23 mouse cellular contexts compared by ENCODE assay signal in the genomic region with DNA sequence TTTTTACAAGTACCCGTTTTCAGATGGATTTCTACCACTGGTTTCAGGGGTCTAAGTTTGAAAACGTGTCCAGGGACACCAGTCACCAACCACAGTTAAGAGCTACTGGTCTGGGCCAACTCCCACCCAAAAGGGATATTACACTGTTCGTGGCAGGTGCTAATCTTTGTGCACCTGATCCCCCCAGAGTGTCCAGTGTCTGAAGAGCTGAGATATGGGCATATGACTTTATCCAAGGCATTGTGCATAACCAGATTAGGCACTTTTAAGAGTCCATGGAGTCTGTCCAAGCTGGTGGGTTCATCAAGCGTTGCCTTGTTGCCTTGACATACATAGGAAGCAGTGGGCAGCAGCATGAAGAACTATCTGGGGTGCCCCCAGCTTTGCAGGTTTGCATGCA.
DNase-seq lines count a peak whose midpoint lies in the region; ATAC-seq lines count a peak whose summit lies in the region.
"Had no signal": no experiment of that assay in that cellular context is flagged by ENCODE, and none has a peak within 500 bp of the region (broad histone marks: within the 10 kb centered on the region; RNA-seq: fewer than 3 reads in every experiment).

No protein-coding gene starts in this region.

- no peak overlapping the region for H3K9ac ChIP-seq in hindbrain, embryonic 13.5 days
- H3K9ac ChIP-seq in liver, embryonic 11.5 days (ENCODE audit: low read depth, low read length): no peak overlapping the region
- no peak overlapping the region for H3K9ac ChIP-seq in midbrain, embryonic 16.5 days (ENCODE audit: low read depth, low read length)
- H3K9ac ChIP-seq in midbrain, embryonic 11.5 days (ENCODE audit: low read length): no peak overlapping the region
- H3K9ac ChIP-seq: forebrain, embryonic 13.5 days; heart, embryonic 13.5 days; hindbrain, embryonic 14.5 days had no signal

- no peaks in the 10 kb centered on the region for H3K36me3 ChIP-seq in hindbrain, embryonic 13.5 days
- no peaks in the 10 kb centered on the region for H3K36me3 ChIP-seq in hindbrain, embryonic 10.5 days
- H3K36me3 ChIP-seq in liver, embryonic 11.5 days (ENCODE audit: control insufficient read depth, insufficient read depth, low read length): no peaks in the 10 kb centered on the region
- H3K36me3 ChIP-seq in midbrain, embryonic 16.5 days (ENCODE audit: control insufficient read depth, insufficient read depth, low read length): no peaks in the 10 kb centered on the region
- no peaks in the 10 kb centered on the region for H3K36me3 ChIP-seq in midbrain, embryonic 11.5 days (ENCODE audit: control insufficient read depth, insufficient read depth, low read length)
- H3K36me3 ChIP-seq: forebrain, embryonic 10.5 days had no signal

- H3K27ac ChIP-seq in hindbrain, embryonic 13.5 days: peak overlapping the region; percentile 15; the same call in 1 of the 2 replicates
- H3K27ac ChIP-seq in hindbrain, embryonic 10.5 days: no peak overlapping the region
- H3K27ac ChIP-seq in liver, embryonic 11.5 days (ENCODE audit: low read depth, low read length): no peak overlapping the region
- 0 out of 2 replicates have a peak overlapping the region, but pooled peaks have one; percentile 9 for H3K27ac ChIP-seq in midbrain, embryonic 16.5 days (ENCODE audit: low read length)
- no peak overlapping the region for H3K27ac ChIP-seq in midbrain, embryonic 11.5 days (ENCODE audit: low read depth, low read length)
- H3K27ac ChIP-seq: forebrain, embryonic 10.5 days; forebrain, embryonic 13.5 days; heart, embryonic 13.5 days; hindbrain, embryonic 14.5 days; hindbrain, postnatal 0 days had no signal

- DNase-seq in hindbrain, embryonic 10.5 days (ENCODE audit: low spot score): no peak
- DNase-seq in liver, embryonic 11.5 days (ENCODE audit: low spot score): no peak
- no peak for DNase-seq in liver
- DNase-seq in midbrain, embryonic 11.5 days (ENCODE audit: low spot score, missing footprints): no peak
- no peak for DNase-seq in kidney, postnatal 36 days
- DNase-seq: adrenal gland, adult 8-10 months; adrenal gland, postnatal 25 days; cerebellum, adult 11-12 months; cerebellum, adult 8-10 months; cerebellum, postnatal 10 days; gastrocnemius, postnatal 10 days; gastrocnemius, postnatal 36 days had no signal

- 92% methylated on average over 4 of the region's 4 CpGs for WGBS in hindbrain, embryonic 13.5 days
- WGBS in hindbrain, embryonic 10.5 days: 86% methylated on average over 4 of the region's 4 CpGs
- WGBS in liver, embryonic 11.5 days: 61% methylated on average over 4 of the region's 4 CpGs
- WGBS in midbrain, embryonic 16.5 days: 87% methylated on average over 4 of the region's 4 CpGs
- WGBS in midbrain, embryonic 11.5 days: 92% methylated on average over 4 of the region's 4 CpGs

- H3K4me2 ChIP-seq in hindbrain, embryonic 13.5 days: no peak overlapping the region
- H3K4me2 ChIP-seq in liver, embryonic 11.5 days: no peak overlapping the region
- H3K4me2 ChIP-seq in midbrain, embryonic 16.5 days (ENCODE audit: low read length): no peak overlapping the region
- H3K4me2 ChIP-seq in midbrain, embryonic 11.5 days: no peak overlapping the region
- H3K4me2 ChIP-seq: forebrain, embryonic 13.5 days; heart, embryonic 13.5 days; hindbrain, embryonic 14.5 days had no signal

- peaks cover 8% of the 10 kb centered on the region for H3K4me1 ChIP-seq in hindbrain, embryonic 13.5 days (replicated peaks)
- peaks cover 6% of the 10 kb centered on the region; the same call in 1 of the 2 replicates for H3K4me1 ChIP-seq in hindbrain, embryonic 10.5 days (replicated peaks)
- no peaks in the 10 kb centered on the region for H3K4me1 ChIP-seq in liver, embryonic 11.5 days (replicated peaks; ENCODE audit: control insufficient read depth, insufficient read depth, low read length)
- peaks cover 14% of the 10 kb centered on the region for H3K4me1 ChIP-seq in midbrain, embryonic 16.5 days (ENCODE audit: control insufficient read depth, insufficient read depth, low read length)
- H3K4me1 ChIP-seq in midbrain, embryonic 11.5 days (ENCODE audit: control insufficient read depth, insufficient read depth, low read length): no peaks in the 10 kb centered on the region

- no peak for ATAC-seq in hindbrain, embryonic 13.5 days (ENCODE audit: low FRiP score)
- ATAC-seq in liver, embryonic 11.5 days (replicated peaks; ENCODE audit: low FRiP score): peak; percentile 73
- ATAC-seq in midbrain, embryonic 16.5 days: no peak
- no peak for ATAC-seq in midbrain, embryonic 11.5 days (ENCODE audit: low FRiP score)
- ATAC-seq in megakaryocyte-erythroid progenitor cell, adult 5-6 weeks (replicated peaks; ENCODE audit: low FRiP score, low TSS enrichment, poor library complexity, severe bottlenecking): peak; percentile 76
- ATAC-seq: activated CD4-positive, CD25-positive, alpha-beta regulatory T cell, adult 4 months; CD4-positive, CD25-positive, alpha-beta regulatory T cell, adult 4 months; forebrain, embryonic 13.5 days; forebrain, embryonic 16.5 days; hindbrain, postnatal 0 days had no signal

- H3K9me3 ChIP-seq in hindbrain, embryonic 13.5 days: no peaks in the 10 kb centered on the region
- H3K9me3 ChIP-seq in hindbrain, embryonic 10.5 days: peaks cover 13% of the 10 kb centered on the region; the same call in 1 of the 2 replicates
- no peaks in the 10 kb centered on the region for H3K9me3 ChIP-seq in liver, embryonic 11.5 days (ENCODE audit: control insufficient read depth, low read length)
- H3K9me3 ChIP-seq in midbrain, embryonic 16.5 days (replicated peaks; ENCODE audit: control insufficient read depth, low read length, poor library complexity, severe bottlenecking): no peaks in the 10 kb centered on the region
- H3K9me3 ChIP-seq in midbrain, embryonic 11.5 days (ENCODE audit: control insufficient read depth, low read length): no peaks in the 10 kb centered on the region

- no peak overlapping the region for H3K4me3 ChIP-seq in hindbrain, embryonic 13.5 days
- no peak overlapping the region for H3K4me3 ChIP-seq in hindbrain, embryonic 10.5 days
- no peak overlapping the region for H3K4me3 ChIP-seq in liver, embryonic 11.5 days (ENCODE audit: low read depth, low read length)
- H3K4me3 ChIP-seq in midbrain, embryonic 16.5 days (ENCODE audit: low read depth, low read length): no peak overlapping the region
- H3K4me3 ChIP-seq in midbrain, embryonic 11.5 days (ENCODE audit: low read depth, low read length): no peak overlapping the region
- H3K4me3 ChIP-seq: forebrain, embryonic 10.5 days; forebrain, embryonic 13.5 days; heart, embryonic 13.5 days had no signal

- no peaks in the 10 kb centered on the region for H3K27me3 ChIP-seq in hindbrain, embryonic 13.5 days
- H3K27me3 ChIP-seq in hindbrain, embryonic 10.5 days (ENCODE audit: insufficient read depth, poor library complexity, severe bottlenecking): peaks cover 12% of the 10 kb centered on the region; the same call in 1 of the 2 replicates
- H3K27me3 ChIP-seq in liver, embryonic 11.5 days (replicated peaks; ENCODE audit: control insufficient read depth, insufficient read depth, low read length): no peaks in the 10 kb centered on the region
- no peaks in the 10 kb centered on the region for H3K27me3 ChIP-seq in midbrain, embryonic 16.5 days (ENCODE audit: control insufficient read depth, insufficient read depth, low read depth, low read length)
- H3K27me3 ChIP-seq in midbrain, embryonic 11.5 days (ENCODE audit: control insufficient read depth, insufficient read depth, low read length): 0 out of 2 replicates have a peak, but pooled peaks cover 1% of the 10 kb centered on the region
- H3K27me3 ChIP-seq: forebrain, embryonic 13.5 days; heart, embryonic 13.5 days had no signal

Comparison
In these comparisons a context has a peak if more than half of its experiments do, and no peak if none do; other contexts are left out.
1. H3K27ac ChIP-seq: peak in hindbrain, embryonic 13.5 days (single experiment) and midbrain, embryonic 16.5 days (single experiment); none in hindbrain, embryonic 10.5 days (single experiment), liver, embryonic 11.5 days (single experiment) and midbrain, embryonic 11.5 days (single experiment).
2. ATAC-seq: peak in liver, embryonic 11.5 days (single experiment) and megakaryocyte-erythroid progenitor cell, adult 5-6 weeks (single experiment); none in hindbrain, embryonic 13.5 days (single experiment), midbrain, embryonic 16.5 days (single experiment) and midbrain, embryonic 11.5 days (single experiment).